Mouse (Mus musculus) left cerebral cortex, adult 9 months (tissue): ENCODE results near the gene Gab1.

ENCODE experiments used
- DNase-seq, 2 experiments: peaks; one replicate each; pipeline ENCODE4 v3.0.0; 2022; ENCODE audit warnings: low spot score in 2 of 2

Gene Gab1

GRCm38 (mm10) chr8:80872688-80873087 lies 7.6 kb downstream of the Gab1 start:
- DNase-seq = no peak

GRCm38 (mm10) chr8:80871400-80871799 lies 8.9 kb downstream of the Gab1 start:
- DNase-seq = no peak

- DNase-seq = no peak
Observed at GRCm38 (mm10) chr8:80870535-80871204, 9.6 kb downstream of the Gab1 start.

- DNase-seq = peak in 1 of 2 experiments; percentile 39
Observed at GRCm38 (mm10) chr8:80869881-80870328, 10.4 kb downstream of the Gab1 start.

- DNase-seq = no peak
Observed at GRCm38 (mm10) chr8:80868801-80869323, 11.5 kb downstream of the Gab1 start.

GRCm38 (mm10) chr8:80868006-80868702 lies 12.2 kb downstream of the Gab1 start:
- no peak for DNase-seq

- DNase-seq = no peak
Observed at GRCm38 (mm10) chr8:80867598-80867997, 12.7 kb downstream of the Gab1 start.

GRCm38 (mm10) chr8:80865181-80865784 lies 15.0 kb downstream of the Gab1 start:
- peak in 1 of 2 experiments; percentile 68 for DNase-seq

GRCm38 (mm10) chr8:80863393-80863792 lies 16.9 kb downstream of the Gab1 start:
- no peak for DNase-seq

GRCm38 (mm10) chr8:80859180-80859775 lies 21.0 kb downstream of the Gab1 start:
- DNase-seq = no peak

GRCm38 (mm10) chr8:80857851-80858367 lies 22.4 kb downstream of the Gab1 start:
- DNase-seq = peak in 1 of 2 experiments; percentile 34

- DNase-seq = no peak
Observed at GRCm38 (mm10) chr8:80857128-80857527, 23.2 kb downstream of the Gab1 start.

- DNase-seq = peak in 1 of 2 experiments; percentile 71
Observed at GRCm38 (mm10) chr8:80856606-80857005, 23.7 kb downstream of the Gab1 start.

- DNase-seq = no peak
Observed at GRCm38 (mm10) chr8:80853622-80854021, 26.7 kb downstream of the Gab1 start.

GRCm38 (mm10) chr8:80853208-80853607 lies 27.1 kb downstream of the Gab1 start:
- no peak for DNase-seq

- DNase-seq = no peak
Observed at GRCm38 (mm10) chr8:80852412-80853165, 27.7 kb downstream of the Gab1 start.

GRCm38 (mm10) chr8:80851648-80852047 lies 28.7 kb downstream of the Gab1 start:
- no peak for DNase-seq

GRCm38 (mm10) chr8:80850013-80850412 lies 30.3 kb downstream of the Gab1 start:
- no peak for DNase-seq

GRCm38 (mm10) chr8:80848631-80849030 lies 31.7 kb downstream of the Gab1 start:
- no peak for DNase-seq

- no peak for DNase-seq
Observed at GRCm38 (mm10) chr8:80847912-80848311, 32.4 kb downstream of the Gab1 start.

- DNase-seq = no peak
Observed at GRCm38 (mm10) chr8:80845284-80845683, 35.0 kb downstream of the Gab1 start.
